Mouse (Mus musculus) myocyte (in vitro differentiated cells): ENCODE results near the gene Neurog3. TPM values are rescaled to one million over a fixed set of nuclear protein-coding genes. Genes with fewer than 3 reads are reported as not detected.

Source experiments
- H3K27me3 ChIP-seq: one replicate; pipeline ENCODE4 v1.6.1; 2011; ENCODE audit not compliant: control insufficient read depth, insufficient read depth, insufficient read length
- H3K36me3 ChIP-seq: one replicate; pipeline ENCODE4 v1.6.1; 2011; ENCODE audit not compliant: control insufficient read depth, insufficient read depth
- H3K4me2 ChIP-seq: one replicate; pipeline ENCODE4 v1.6.1; 2011; ENCODE audit warnings: low read depth, control low read depth
- H3K4me3 ChIP-seq: one replicate; pipeline ENCODE4 v1.5.1; 2011; ENCODE audit warnings: mild to moderate bottlenecking, control low read depth, moderate library complexity
- H3K79me2 ChIP-seq: one replicate; pipeline ENCODE4 v1.6.1; 2011; ENCODE audit not compliant: control insufficient read depth, insufficient read depth
- H3ac ChIP-seq: one replicate; pipeline ENCODE4 v1.6.1; 2011; ENCODE audit not compliant: control insufficient read depth, insufficient read length
- CEBPB ChIP-seq: IDR thresholded peaks from 2 replicates; pipeline ENCODE4 v1.6.1; 2011; ENCODE audit warnings: mild to moderate bottlenecking, moderate library complexity; ENCODE audit not compliant: poor library complexity, insufficient read depth, severe bottlenecking
- E2F4 ChIP-seq: IDR thresholded peaks from one replicate; pipeline ENCODE4 v1.6.1; 2011; ENCODE audit warnings: mild to moderate bottlenecking, control low read depth, moderate library complexity; ENCODE audit not compliant: insufficient read depth
- MAX ChIP-seq: IDR thresholded peaks from one replicate; pipeline ENCODE4 v1.6.1; 2011; ENCODE audit warnings: low read depth, mild to moderate bottlenecking, control low read depth
- MYOD1 ChIP-seq, 3 experiments: IDR thresholded peaks; one replicate each; pipeline ENCODE4 v1.6.1; 2011; ENCODE audit warnings: control low read depth in 2 of 3, low read depth in 2 of 3, mild to moderate bottlenecking in 2 of 3, moderate library complexity in 1 of 3; ENCODE audit not compliant: insufficient read length in 2 of 3, control insufficient read depth in 1 of 3
- MYOG ChIP-seq, 3 experiments: IDR thresholded peaks; one replicate each; pipeline ENCODE4 v1.6.1; 2011; ENCODE audit warnings: control low read depth in 2 of 3, low read depth in 2 of 3, mild to moderate bottlenecking in 2 of 3; ENCODE audit not compliant: insufficient read length in 2 of 3, control insufficient read depth in 1 of 3, insufficient read depth in 1 of 3
- POLR2A ChIP-seq: IDR thresholded peaks from one replicate; pipeline ENCODE4 v1.6.1; 2011; ENCODE audit warnings: low read depth, mild to moderate bottlenecking, control low read depth, moderate library complexity; ENCODE audit not compliant: insufficient read length
- POLR2AphosphoS2 ChIP-seq: IDR thresholded peaks from one replicate; pipeline ENCODE4 v1.6.1; 2011; ENCODE audit warnings: low read depth, control low read depth; ENCODE audit not compliant: insufficient read length
- REST ChIP-seq: IDR thresholded peaks from one replicate; pipeline ENCODE4 v1.6.1; 2011; ENCODE audit warnings: mild to moderate bottlenecking, control low read depth, moderate library complexity; ENCODE audit not compliant: insufficient read depth, insufficient read length
- SRF ChIP-seq: IDR thresholded peaks from one replicate; pipeline ENCODE4 v1.6.1; 2011; ENCODE audit warnings: low read depth; ENCODE audit not compliant: control insufficient read depth, insufficient read length
- TCF12 ChIP-seq: IDR thresholded peaks from one replicate; pipeline ENCODE4 v1.6.1; 2011; ENCODE audit warnings: mild to moderate bottlenecking, control low read depth; ENCODE audit not compliant: poor library complexity, insufficient read depth, severe bottlenecking
- TCF3 ChIP-seq: IDR thresholded peaks from one replicate; pipeline ENCODE4 v1.6.1; 2011; ENCODE audit warnings: low read depth, control low read depth; ENCODE audit not compliant: insufficient read length
- USF1 ChIP-seq: IDR thresholded peaks from one replicate; pipeline ENCODE4 v1.6.1; 2011; ENCODE audit warnings: low read depth, mild to moderate bottlenecking, control low read depth, moderate library complexity
- polyA plus RNA-seq: library from polyadenylated mRNA; unstranded; fragments of >200 nt; fragmentation: generic; extraction: Trizol; gene quantifications from one replicate; pipeline ENCODE4 v1.2.1, GENCODE M21; 2012; ENCODE audit warnings: missing spikeins

Gene Neurog3
- polyA plus RNA-seq, 1 experiment: not detected

- Histone ChIP-seq H3K79me2 (no peaks in the 10 kb centered on the region), H3K4me3 (no peak overlapping the region), H3K4me2 (no peak overlapping the region), H3ac (no peak overlapping the region), H3K27me3 (peaks cover 5% of the 10 kb centered on the region), H3K36me3 (no peaks in the 10 kb centered on the region)
- TF ChIP-seq SRF (no peak), TCF3 (no peak), USF1 (no peak), POLR2A (no peak), MYOD1 (IDR thresholded peaks at IDR 0.05; ENCODE audit: control insufficient read depth in 1 of 3, insufficient read length in 2 of 3, low read depth in 2 of 3) (no peak), TCF12 (no peak), MAX (no peak), E2F4 (no peak), CEBPB (no peak), REST (no peak), POLR2AphosphoS2 (no peak), MYOG (IDR thresholded peaks at IDR 0.05; ENCODE audit: control insufficient read depth in 1 of 3, insufficient read depth in 1 of 3, insufficient read length in 2 of 3, low read depth in 2 of 3) (no peak)
Observed at GRCm38 (mm10) chr10:62089486-62089885, 43.4 kb upstream of the Neurog3 start.

DNA sequence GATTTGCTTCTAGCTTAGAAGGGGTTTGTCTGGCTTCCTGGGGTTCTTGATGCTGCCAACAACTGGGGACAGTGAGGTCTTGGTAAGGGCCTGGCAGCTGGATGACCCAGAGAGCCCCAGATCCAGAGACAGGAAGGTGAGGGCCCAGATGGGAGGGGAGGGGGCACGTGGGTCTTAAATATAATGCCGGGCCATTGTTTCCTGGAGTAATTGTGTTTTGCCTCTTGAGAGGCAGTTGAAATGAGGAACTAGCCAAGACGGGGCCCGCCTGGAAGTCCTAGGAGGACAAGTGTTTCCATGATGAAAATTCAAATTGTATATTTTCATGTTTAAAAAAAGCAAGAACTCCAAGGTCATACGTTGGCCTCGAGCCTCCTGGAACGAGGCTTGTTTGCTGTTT lies 39.0 kb upstream of the Neurog3 start:
- no peak for TF ChIP-seq POLR2AphosphoS2
- no peak for TF ChIP-seq MYOD1 (IDR thresholded peaks at IDR 0.05; ENCODE audit: control insufficient read depth in 1 of 3, insufficient read length in 2 of 3, low read depth in 2 of 3)
- no peak for TF ChIP-seq USF1
- TF ChIP-seq REST: no peak
- no peak for TF ChIP-seq CEBPB
- no peak for TF ChIP-seq MYOG (IDR thresholded peaks at IDR 0.05; ENCODE audit: control insufficient read depth in 1 of 3, insufficient read depth in 1 of 3, insufficient read length in 2 of 3, low read depth in 2 of 3)
- Histone ChIP-seq H3K4me2 (no peak overlapping the region), H3K4me3 (no peak overlapping the region), H3K36me3 (no peaks in the 10 kb centered on the region), H3K79me2 (no peaks in the 10 kb centered on the region), H3K27me3 (peaks cover 20% of the 10 kb centered on the region), H3ac (no peak overlapping the region)

DNA sequence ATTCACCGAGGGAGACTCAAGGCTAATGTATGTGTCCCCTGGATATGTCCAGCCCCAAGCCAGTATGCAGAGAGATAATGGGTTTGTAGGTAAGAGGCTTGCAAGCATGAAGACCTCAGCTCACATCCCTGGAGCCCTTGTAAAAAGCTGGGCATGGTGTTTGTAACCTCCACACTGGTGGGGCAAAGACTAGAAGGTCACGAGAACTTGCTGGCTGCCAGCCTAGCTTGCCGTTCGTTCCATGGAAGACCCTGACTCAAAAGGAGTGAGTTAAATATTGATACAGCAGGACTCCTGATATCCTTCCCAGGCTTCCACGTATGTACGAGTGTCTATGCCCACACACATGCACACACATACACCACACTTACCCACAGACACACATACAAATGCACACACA lies 38.5 kb upstream of the Neurog3 start:
- no peaks in the 10 kb centered on the region for H3K79me2 ChIP-seq
- no peak overlapping the region for H3K4me3 ChIP-seq
- H3ac ChIP-seq: no peak overlapping the region
- H3K4me2 ChIP-seq: no peak overlapping the region
- H3K27me3 ChIP-seq: peaks cover 22% of the 10 kb centered on the region
- TF ChIP-seq SRF: no peak
- no peaks in the 10 kb centered on the region for H3K36me3 ChIP-seq

GRCm38 (mm10) chr10:62099749-62100403 lies 33.0 kb upstream of the Neurog3 start:
- TF ChIP-seq MAX (no peak), POLR2A (no peak), CEBPB (no peak), MYOG (IDR thresholded peaks at IDR 0.05; ENCODE audit: control insufficient read depth in 1 of 3, insufficient read depth in 1 of 3, insufficient read length in 2 of 3, low read depth in 2 of 3) (no peak), REST (no peak), E2F4 (no peak), TCF12 (no peak)
- Histone ChIP-seq H3ac (no peak overlapping the region), H3K36me3 (no peaks in the 10 kb centered on the region), H3K27me3 (peaks cover 33% of the 10 kb centered on the region), H3K4me3 (no peak overlapping the region), H3K79me2 (no peaks in the 10 kb centered on the region), H3K4me2 (no peak overlapping the region)

DNA sequence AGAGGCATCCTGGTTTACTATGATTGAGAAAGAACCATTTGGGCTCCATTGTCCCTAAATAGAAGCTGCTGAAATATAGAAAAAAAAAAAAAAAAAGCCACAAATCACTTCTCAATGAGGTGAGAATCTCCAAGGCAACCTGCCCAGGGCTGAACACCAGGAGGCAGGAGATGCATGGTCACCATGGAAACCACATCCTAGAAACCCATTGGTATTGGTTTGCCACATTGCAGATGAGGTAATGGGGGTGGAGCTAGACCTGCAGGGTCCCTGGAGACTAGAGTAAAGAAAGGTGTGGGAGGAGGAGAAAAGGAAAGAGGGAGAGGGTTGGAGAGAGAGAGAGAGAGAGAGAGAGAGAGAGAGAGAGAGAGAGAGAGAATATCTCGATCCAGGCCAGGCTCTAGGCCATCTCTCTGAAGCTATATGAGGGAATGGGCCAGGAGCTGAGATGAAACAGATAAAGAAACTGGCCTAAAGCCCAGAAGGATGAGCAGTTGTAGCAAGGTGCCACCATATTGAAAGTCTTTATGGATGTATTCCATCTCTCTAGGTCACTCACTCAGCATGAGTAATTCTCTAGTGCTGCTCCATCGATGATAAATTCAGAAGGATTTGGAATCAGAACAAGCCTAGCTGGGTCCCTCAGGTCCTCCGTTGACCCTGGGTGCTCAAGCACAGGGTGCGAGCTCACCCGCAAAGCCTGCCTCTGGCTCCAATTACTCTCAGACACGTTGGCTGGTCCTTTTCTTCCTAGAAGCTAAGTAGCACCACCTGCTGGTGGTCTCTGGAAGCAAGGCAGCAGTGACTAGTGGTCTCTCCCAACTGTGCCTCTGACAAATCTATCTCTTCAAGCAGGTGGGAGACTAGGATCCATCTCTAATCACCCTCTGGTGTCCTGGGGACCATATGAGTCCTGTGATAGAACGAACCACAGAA lies 31.1 kb upstream of the Neurog3 start:
- H3ac ChIP-seq: no peak overlapping the region
- peaks cover 21% of the 10 kb centered on the region for H3K27me3 ChIP-seq
- TF ChIP-seq POLR2AphosphoS2 (no peak), SRF (no peak), MAX (no peak), MYOG (IDR thresholded peaks at IDR 0.05; ENCODE audit: control insufficient read depth in 1 of 3, insufficient read depth in 1 of 3, insufficient read length in 2 of 3, low read depth in 2 of 3) (no peak), TCF3 (no peak), E2F4 (no peak), MYOD1 (IDR thresholded peaks at IDR 0.05; ENCODE audit: control insufficient read depth in 1 of 3, insufficient read length in 2 of 3, low read depth in 2 of 3) (no peak), REST (no peak), CEBPB (no peak), TCF12 (no peak), USF1 (no peak), POLR2A (no peak)
- no peaks in the 10 kb centered on the region for H3K36me3 ChIP-seq
- H3K4me2 ChIP-seq: no peak overlapping the region
- H3K4me3 ChIP-seq: no peak overlapping the region
- H3K79me2 ChIP-seq: no peaks in the 10 kb centered on the region
